Mouse (Mus musculus) C2C12 (cell line): ENCODE data around the gene Dbndd1. TPM values are rescaled to one million over a fixed set of nuclear protein-coding genes. Genes with fewer than 3 reads are reported as not detected.

ENCODE experiments used
- H3K27me3 ChIP-seq: one replicate; pipeline ENCODE4 v1.6.1; 2011; ENCODE audit not compliant: control insufficient read depth, insufficient read depth, insufficient read length
- H3K36me3 ChIP-seq: one replicate; pipeline ENCODE4 v1.6.1; 2011; ENCODE audit not compliant: control insufficient read depth, insufficient read depth
- H3K4me3 ChIP-seq: one replicate; pipeline ENCODE4 v1.5.1; 2011; ENCODE audit warnings: mild to moderate bottlenecking, control low read depth; ENCODE audit not compliant: poor library complexity, insufficient read depth, severe bottlenecking
- H3K79me2 ChIP-seq: one replicate; pipeline ENCODE4 v1.6.1; 2011; ENCODE audit not compliant: control insufficient read depth, insufficient read depth
- H3K79me3 ChIP-seq: one replicate; pipeline ENCODE4 v1.6.1; 2011; ENCODE audit warnings: low read depth, control low read depth
- H3ac ChIP-seq: one replicate; pipeline ENCODE3; 2011; ENCODE audit warnings: low read depth; ENCODE audit not compliant: control insufficient read depth, insufficient read length
- CEBPB ChIP-seq: IDR thresholded peaks from one replicate; pipeline ENCODE4 v1.6.1; 2011; ENCODE audit warnings: low read depth, mild to moderate bottlenecking, control low read depth, moderate library complexity
- CTCF ChIP-seq: IDR thresholded peaks from one replicate; pipeline ENCODE4 v1.5.1; 2011; ENCODE audit not compliant: control insufficient read depth, insufficient read depth, insufficient read length
- FOSL1 ChIP-seq: IDR thresholded peaks from one replicate; pipeline ENCODE4 v1.8.0; 2011; ENCODE audit warnings: mild to moderate bottlenecking, low read length; ENCODE audit not compliant: poor library complexity, insufficient read depth, severe bottlenecking
- MAX ChIP-seq: IDR thresholded peaks from one replicate; pipeline ENCODE4 v1.6.1; 2011; ENCODE audit warnings: mild to moderate bottlenecking, control low read depth
- MYOD1 ChIP-seq: IDR thresholded peaks from one replicate; pipeline ENCODE4 v1.6.1; 2011; ENCODE audit warnings: low read depth; ENCODE audit not compliant: control insufficient read depth, insufficient read length
- MYOG ChIP-seq: IDR thresholded peaks from one replicate; pipeline ENCODE4 v1.6.1; 2011; ENCODE audit not compliant: control insufficient read depth, insufficient read length; ENCODE audit errors: extremely low read depth
- USF1 ChIP-seq: IDR thresholded peaks from one replicate; pipeline ENCODE4 v1.6.1; 2011; ENCODE audit warnings: low read depth, mild to moderate bottlenecking, control low read depth, moderate library complexity
- polyA plus RNA-seq: library from polyadenylated mRNA; unstranded; fragments of >200 nt; fragmentation: generic; extraction: Trizol; gene quantifications from one replicate; pipeline ENCODE4 v1.2.1, GENCODE M21; 2012; ENCODE audit warnings: missing spikeins

Dbndd1 gene
- polyA plus RNA-seq, 1 experiment, result 1.5 TPM

DNA sequence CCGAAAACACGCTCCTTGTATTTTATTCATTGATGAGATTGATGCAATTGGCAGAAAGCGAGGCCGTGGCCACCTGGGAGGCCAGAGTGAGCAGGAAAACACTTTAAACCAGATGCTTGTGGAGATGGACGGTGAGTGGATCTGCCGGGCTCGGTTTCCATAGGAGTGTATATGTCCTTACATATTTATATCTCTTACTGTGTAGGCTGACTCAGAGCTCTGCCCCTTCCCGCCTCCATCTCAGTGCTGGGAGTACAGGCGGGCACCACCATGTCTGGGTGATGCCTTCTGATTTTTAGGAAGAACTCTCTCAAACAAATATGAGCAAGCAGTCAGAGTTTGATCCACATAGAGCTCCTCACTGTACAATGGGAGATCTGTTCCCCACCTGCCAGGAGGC lies 22.4 kb downstream of the Dbndd1 start:
- no peak overlapping the region for H3K4me3 ChIP-seq
- H3K27me3 ChIP-seq, result no peaks in the 10 kb centered on the region
- no peak overlapping the region for H3ac ChIP-seq
- H3K36me3 ChIP-seq, result peaks cover 97% of the 10 kb centered on the region
- TF ChIP-seq FOSL1, result no peak
- no peak for TF ChIP-seq MAX
- TF ChIP-seq CEBPB, result no peak
- TF ChIP-seq MYOG, result no peak
- no peak for TF ChIP-seq CTCF
- no peak for TF ChIP-seq MYOD1
- TF ChIP-seq USF1, result no peak
- no peaks in the 10 kb centered on the region for H3K79me2 ChIP-seq
- H3K79me3 ChIP-seq, result no peaks in the 10 kb centered on the region

DNA sequence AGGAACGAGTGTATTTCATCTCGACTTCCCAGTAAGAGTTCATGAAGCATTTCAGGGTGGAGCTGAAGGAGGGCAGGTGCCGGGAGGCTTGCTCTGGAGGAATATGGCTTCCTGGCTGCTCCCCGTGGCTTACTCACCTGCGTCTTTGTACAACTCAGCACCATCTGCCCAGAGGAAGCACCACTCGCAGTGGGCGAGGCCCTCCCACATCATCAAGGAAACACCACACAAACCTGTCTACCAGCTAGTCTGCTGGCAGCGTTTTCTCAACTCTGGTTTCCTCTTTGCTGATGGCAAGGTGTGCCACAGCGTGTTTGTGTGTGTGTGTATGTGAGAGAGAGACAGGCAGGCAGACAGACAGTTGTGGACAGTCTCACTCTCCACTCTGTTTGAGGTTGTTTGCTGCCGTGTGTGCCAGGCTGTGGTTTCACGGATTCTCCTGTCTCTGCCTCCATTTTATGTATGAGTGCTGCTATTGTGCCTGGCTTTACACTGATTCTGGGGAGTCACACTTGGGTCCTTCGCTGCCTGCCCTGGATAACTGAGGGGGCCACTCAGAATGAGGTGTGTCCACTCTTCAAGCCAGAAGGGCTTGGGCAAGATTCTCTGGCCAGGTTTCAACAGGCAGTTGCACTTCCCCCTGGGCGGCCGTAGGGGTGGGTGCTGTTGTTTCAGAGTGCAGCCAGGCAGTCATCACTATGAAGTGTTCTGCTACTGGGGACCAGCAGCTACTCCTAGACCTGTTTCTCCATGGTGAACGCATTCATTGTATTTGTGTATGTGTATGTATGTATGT lies 23.8 kb downstream of the Dbndd1 start:
- H3K4me3 ChIP-seq, result no peak overlapping the region
- H3K36me3 ChIP-seq, result peaks cover 94% of the 10 kb centered on the region
- H3K27me3 ChIP-seq, result no peaks in the 10 kb centered on the region
- H3K79me2 ChIP-seq, result no peaks in the 10 kb centered on the region
- H3ac ChIP-seq, result no peak overlapping the region
- no peaks in the 10 kb centered on the region for H3K79me3 ChIP-seq
- TF ChIP-seq CTCF (no peak), MYOD1 (no peak), MYOG (no peak), FOSL1 (no peak), MAX (no peak)

DNA sequence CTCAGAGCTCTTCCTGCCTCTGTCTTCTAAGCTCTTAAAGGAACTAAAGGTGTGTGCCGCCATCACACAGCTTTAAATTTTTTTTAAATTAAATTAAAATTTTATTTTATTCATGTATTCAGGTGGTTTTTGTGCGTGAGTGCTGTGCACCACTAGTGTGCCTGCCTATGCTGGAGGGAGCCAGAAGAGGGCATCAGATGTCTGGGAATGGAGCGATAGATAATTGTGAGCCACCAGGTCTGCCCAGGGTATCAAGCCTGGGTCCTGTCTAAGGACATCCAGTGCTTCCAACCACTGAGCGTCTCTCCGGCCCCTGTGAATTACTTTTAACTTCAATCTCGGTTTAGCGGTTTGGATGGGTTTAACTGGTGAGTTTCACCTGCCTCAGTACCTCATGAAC lies 32.6 kb downstream of the Dbndd1 start:
- Histone ChIP-seq H3K27me3 (no peaks in the 10 kb centered on the region), H3K4me3 (no peak overlapping the region), H3K79me2 (peaks cover 55% of the 10 kb centered on the region), H3K79me3 (peaks cover 27% of the 10 kb centered on the region), H3ac (no peak overlapping the region), H3K36me3 (peaks cover 60% of the 10 kb centered on the region)
- no peak for TF ChIP-seq MYOG
- TF ChIP-seq CEBPB, result no peak
- TF ChIP-seq USF1, result no peak
- no peak for TF ChIP-seq FOSL1
- no peak for TF ChIP-seq MAX

DNA sequence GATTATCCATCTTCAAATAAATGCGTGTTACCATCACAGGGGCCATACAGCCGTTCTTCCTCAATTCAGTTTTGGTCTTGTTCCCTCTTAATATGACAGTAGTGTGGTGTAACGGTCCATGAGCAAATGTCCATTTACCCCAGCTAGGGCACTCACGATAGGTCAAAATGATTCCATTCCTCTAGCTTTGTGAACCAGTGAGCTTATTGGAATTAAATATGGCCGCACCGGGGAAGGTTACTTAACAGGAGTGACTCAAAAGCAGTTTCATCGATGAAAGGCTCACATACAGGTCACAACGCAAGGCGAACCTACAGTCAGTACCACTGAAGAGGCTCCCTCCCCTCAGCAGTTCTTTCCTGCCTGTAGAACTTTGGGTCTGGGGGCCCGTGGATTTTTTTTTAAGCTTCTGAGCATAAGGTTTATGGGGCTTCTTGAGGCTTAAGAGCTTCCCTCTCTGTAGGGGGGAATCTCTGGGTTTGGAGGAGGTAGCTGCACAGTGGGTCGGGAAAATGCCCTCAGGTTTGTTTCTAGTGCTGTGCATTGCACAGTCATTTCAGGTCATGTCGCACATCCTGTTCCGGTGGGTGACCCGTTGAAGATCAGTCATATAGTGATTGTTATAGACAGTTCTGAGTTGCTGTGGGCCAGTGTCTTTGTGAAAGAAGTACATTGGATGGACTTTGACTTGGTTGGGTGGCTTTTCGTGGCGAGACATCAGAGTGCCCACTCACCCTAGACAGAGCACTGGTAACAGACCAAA lies 36.6 kb downstream of the Dbndd1 start:
- H3K27me3 ChIP-seq, result no peaks in the 10 kb centered on the region
- peaks cover 51% of the 10 kb centered on the region for H3K79me2 ChIP-seq
- H3K36me3 ChIP-seq, result peaks cover 29% of the 10 kb centered on the region
- TF ChIP-seq MAX (no peak), FOSL1 (no peak), MYOG (no peak), USF1 (no peak), MYOD1 (no peak), CTCF (no peak), CEBPB (no peak)
- H3ac ChIP-seq, result peak overlapping the region; percentile 84
- peaks cover 26% of the 10 kb centered on the region for H3K79me3 ChIP-seq
- peak overlapping the region; percentile 58 for H3K4me3 ChIP-seq

DNA sequence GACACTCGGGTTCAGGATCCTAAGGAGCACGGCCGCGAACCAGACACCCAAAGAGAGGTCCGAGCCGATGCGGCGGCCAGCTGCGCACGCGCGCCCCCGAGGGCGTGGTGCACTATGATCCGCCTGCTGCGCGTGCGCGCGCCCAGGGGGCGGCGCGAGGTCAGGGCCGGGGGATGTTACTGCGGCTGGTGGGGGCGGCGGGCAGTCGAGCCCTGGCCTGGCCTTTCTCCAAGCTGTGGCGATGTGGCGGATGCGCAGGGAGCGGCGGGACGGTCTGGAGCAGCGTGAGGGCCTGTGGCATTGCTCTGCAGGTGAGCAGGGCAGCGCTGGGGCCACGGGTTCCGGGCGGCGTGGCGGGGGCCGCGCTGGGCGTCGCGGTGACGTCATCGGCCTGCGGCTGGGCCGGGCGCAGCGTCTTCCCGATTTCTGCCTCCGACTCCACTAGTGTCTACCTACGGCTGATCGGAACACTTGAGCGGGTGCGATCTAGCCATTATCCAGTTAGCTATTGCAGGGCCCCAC lies 37.5 kb downstream of the Dbndd1 start, which contains the start of gene Afg3l1:
Afg3l1 (plus strand) TSS at position 167 of the 522 bp plus-strand sequence.
- peaks cover 45% of the 10 kb centered on the region for H3K79me2 ChIP-seq
- TF ChIP-seq FOSL1, result no peak
- peak; percentile 68 for TF ChIP-seq MAX
- H3K79me3 ChIP-seq, result peaks cover 24% of the 10 kb centered on the region
- H3K36me3 ChIP-seq, result peaks cover 24% of the 10 kb centered on the region
- peak within 1 kb of the TSS; percentile 58 for H3K4me3 ChIP-seq
- H3K27me3 ChIP-seq, result no peaks in the 10 kb centered on the region
- peak within 1 kb of the TSS; percentile 84 for H3ac ChIP-seq
